Mouse (Mus musculus) liver, embryonic 12.5 days (tissue): ENCODE data around the gene Dhrs11. TPM values are rescaled to one million over a fixed set of nuclear protein-coding genes. Genes with fewer than 3 reads are reported as not detected.

Experiments
- ATAC-seq: fragments of 200-750 bp; cut with Nextera tagmentation; 2 replicates; pipeline ENCODE4 v1.8.0; 2017; ENCODE audit warnings: moderate number of reproducible peaks, mild to moderate bottlenecking, moderate library complexity
- H3K27ac ChIP-seq: fragments of 300-500 bp; sonication (generic); 2 replicates; pipeline ENCODE4 v1.5.1; 2016; ENCODE audit warnings: mild to moderate bottlenecking
- H3K27me3 ChIP-seq: fragments of 300-500 bp; sonication (generic); replicated peaks from 2 replicates; pipeline ENCODE4 v1.6.1; 2016; ENCODE audit warnings: mild to moderate bottlenecking, moderate library complexity
- H3K36me3 ChIP-seq: fragments of 300-500 bp; sonication (generic); 2 replicates; pipeline ENCODE4 v1.6.1; 2016; ENCODE audit warnings: mild to moderate bottlenecking, moderate library complexity
- H3K4me1 ChIP-seq: fragments of 300-500 bp; sonication (generic); 2 replicates; pipeline ENCODE4 v1.6.1; 2016
- H3K4me2 ChIP-seq: fragments of 300-500 bp; sonication (generic); 2 replicates; pipeline ENCODE4 v1.6.1; 2016; ENCODE audit warnings: mild to moderate bottlenecking, moderate library complexity
- H3K4me3 ChIP-seq: fragments of 300-500 bp; sonication (generic); 2 replicates; pipeline ENCODE4 v1.5.1; 2016; ENCODE audit warnings: mild to moderate bottlenecking, moderate library complexity
- H3K9ac ChIP-seq: fragments of 300-500 bp; sonication (generic); 2 replicates; pipeline ENCODE4 v1.6.1; 2016; ENCODE audit warnings: mild to moderate bottlenecking, moderate library complexity
- H3K9me3 ChIP-seq: fragments of 300-500 bp; sonication (generic); replicated peaks from 2 replicates; pipeline ENCODE4 v1.6.1; 2016; ENCODE audit warnings: mild to moderate bottlenecking, moderate library complexity
- WGBS: fragments of 180-500 bp; shearing (Covaris S2); methylation state at CpG from one replicate; pipeline ENCODE4 v1.1.7; 2016; ENCODE audit not compliant: insufficient replicate concordance; 5-methylcytosine and 5-hydroxymethylcytosine counted together
- polyA plus RNA-seq: library from polyadenylated mRNA; unstranded; fragments of >200 nt; fragmentation: Nextera tagmentation; extraction: Ambion mirVana; gene quantifications from 2 replicates; pipeline ENCODE4 v1.2.1, GENCODE M21; 2016

Dhrs11 gene
- polyA plus RNA-seq, 1 experiment from 2014 or later = 213 TPM

DNA sequence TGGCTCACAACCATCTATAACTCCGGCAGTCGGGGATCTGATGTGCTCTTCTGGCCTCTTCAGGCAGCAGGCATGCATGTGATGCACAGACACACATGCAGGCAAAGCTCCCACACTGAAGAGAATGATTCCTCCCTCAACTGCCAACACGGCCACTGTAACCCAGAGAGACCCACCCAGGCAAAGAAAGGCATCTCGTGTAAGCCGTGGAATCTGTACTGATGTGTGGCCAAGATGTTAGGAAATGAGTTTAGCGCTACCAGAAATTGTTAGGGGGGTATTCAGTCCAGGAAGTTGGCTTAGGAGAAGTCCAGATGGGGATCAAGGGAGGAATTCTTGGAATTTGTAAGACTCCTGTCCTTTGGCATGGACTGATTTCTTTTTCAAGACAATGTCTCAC, 38.4 kb downstream of the Dhrs11 start:
- Histone ChIP-seq H3K4me2 (no peak overlapping the region), H3K4me3 (no peak overlapping the region), H3K27me3 (peaks cover 60% of the 10 kb centered on the region), H3K9me3 (no peaks in the 10 kb centered on the region), H3K9ac (no peak overlapping the region), H3K27ac (no peak overlapping the region), H3K36me3 (no peaks in the 10 kb centered on the region), H3K4me1 (no peaks in the 10 kb centered on the region)
- no peak for ATAC-seq
- WGBS = 44% methylated on average over 6 of the region's 6 CpGs

DNA sequence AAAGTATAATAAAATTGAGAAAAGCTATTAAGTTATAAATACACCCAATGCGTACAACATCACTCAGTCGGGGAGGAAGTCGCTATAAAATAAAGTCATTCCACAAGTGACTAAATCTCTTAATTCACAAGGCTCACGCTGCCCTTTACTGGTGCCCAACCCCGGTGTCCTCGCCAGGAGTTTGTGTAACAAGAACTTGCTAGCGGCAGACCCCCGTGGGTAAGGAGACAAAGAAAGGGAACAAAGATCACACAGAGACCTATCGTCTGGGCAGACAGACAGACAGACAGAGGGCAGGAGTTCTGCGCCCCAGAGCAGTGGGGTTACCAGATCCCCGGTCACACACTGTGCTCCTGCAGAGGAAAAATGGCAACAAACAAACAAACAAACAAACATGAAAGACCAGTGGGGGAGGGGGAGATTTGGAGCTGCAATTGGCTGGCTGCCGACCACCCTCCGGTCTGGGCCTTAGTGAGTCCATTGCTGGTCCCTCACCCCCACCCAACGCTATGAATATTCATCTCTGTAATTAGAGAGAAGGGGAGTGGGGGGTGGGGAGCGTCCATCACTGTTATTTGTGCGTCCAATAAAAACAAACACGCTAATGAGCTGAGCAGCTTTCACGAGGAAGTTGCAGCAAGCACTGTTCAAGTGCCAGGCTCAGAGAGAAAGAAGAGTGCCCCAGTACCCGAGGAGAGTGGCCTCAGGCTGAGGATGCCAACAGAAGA, 48.5 kb downstream of the Dhrs11 start:
- Histone ChIP-seq H3K27me3 (peaks cover 84% of the 10 kb centered on the region), H3K9me3 (no peaks in the 10 kb centered on the region), H3K9ac (no peak overlapping the region), H3K4me1 (no peaks in the 10 kb centered on the region), H3K27ac (no peak overlapping the region), H3K36me3 (no peaks in the 10 kb centered on the region), H3K4me3 (no peak overlapping the region), H3K4me2 (no peak overlapping the region)
- no peak for ATAC-seq
- 7% methylated on average over 19 of the region's 19 CpGs for WGBS

DNA sequence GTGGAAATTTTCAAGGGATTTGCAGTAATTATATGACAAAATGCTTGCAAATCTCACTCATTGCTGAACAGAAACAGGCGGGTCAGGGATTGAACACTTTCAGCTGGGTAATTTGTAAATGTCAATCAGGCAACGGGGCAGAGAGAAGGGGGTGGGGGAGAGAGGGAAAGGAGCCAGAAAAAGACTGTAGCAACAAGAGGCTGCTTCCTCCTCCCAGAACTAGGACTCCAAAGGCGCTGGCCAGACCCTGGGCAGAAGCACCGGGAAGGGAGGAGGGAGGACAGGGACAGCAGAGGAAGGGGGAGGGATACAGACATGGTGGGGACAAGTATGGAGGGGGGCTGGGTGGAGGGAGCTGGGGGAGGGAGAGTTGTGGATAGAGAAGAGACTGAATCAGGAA, 53.2 kb downstream of the Dhrs11 start:
- peaks cover 68% of the 10 kb centered on the region for H3K27me3 ChIP-seq
- no peaks in the 10 kb centered on the region for H3K36me3 ChIP-seq
- no peak overlapping the region for H3K27ac ChIP-seq
- no peak overlapping the region for H3K4me3 ChIP-seq
- H3K4me1 ChIP-seq = no peaks in the 10 kb centered on the region
- WGBS = 9% methylated on average over 4 of the region's 4 CpGs
- no peak for ATAC-seq
- no peak overlapping the region for H3K4me2 ChIP-seq
- no peak overlapping the region for H3K9ac ChIP-seq
- no peaks in the 10 kb centered on the region for H3K9me3 ChIP-seq

DNA sequence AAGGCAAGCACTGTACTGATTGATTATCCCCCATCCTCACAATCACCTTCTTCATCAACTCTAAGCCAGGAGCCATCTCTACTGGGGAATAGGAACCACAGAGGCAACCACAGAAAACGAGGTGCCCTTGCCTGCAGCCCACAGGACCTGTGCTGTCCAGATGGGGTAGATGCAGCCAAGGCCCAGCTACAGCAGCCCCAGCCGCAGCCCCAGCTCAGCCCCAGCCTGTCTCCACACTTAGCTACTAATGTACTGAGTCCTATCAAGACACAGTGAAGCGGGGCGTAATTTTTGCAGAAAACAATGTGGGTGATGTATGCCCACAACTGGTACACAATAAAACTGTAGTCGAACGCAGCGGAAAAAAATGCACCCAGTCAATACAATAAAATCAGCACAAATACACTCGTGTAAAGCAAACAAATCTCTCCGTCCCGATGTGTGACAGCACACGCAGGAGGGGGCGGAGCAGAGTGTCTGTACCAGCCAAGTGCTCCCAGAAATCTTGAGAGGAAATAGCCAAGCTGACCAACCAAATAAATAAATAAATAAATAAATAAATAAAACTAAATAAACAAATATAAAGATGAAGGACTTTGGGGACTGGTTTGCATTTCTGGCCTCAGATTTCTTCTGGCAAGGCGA, 53.8 kb downstream of the Dhrs11 start:
- Histone ChIP-seq H3K27me3 (peaks cover 65% of the 10 kb centered on the region), H3K9ac (no peak overlapping the region), H3K4me1 (no peaks in the 10 kb centered on the region), H3K27ac (no peak overlapping the region), H3K4me3 (no peak overlapping the region), H3K4me2 (no peak overlapping the region), H3K9me3 (no peaks in the 10 kb centered on the region), H3K36me3 (no peaks in the 10 kb centered on the region)
- WGBS = 57% methylated on average over 13 of the region's 13 CpGs
- ATAC-seq = no peak

Other genes starting within 250 kb of the Dhrs11 start
- 18.6 and 20.6 TPM in 2 replicates for gene Mrm1, start 9.5 kb downstream of the Dhrs11 start, polyA plus RNA-seq
- 75.5 and 76.8 TPM in 2 replicates for gene Ggnbp2, start 41.8 kb upstream of the Dhrs11 start, polyA plus RNA-seq
- gene Myo19, start 51.2 kb upstream of the Dhrs11 start, polyA plus RNA-seq = 7.6 TPM in 2 replicates
- gene Pigw, start 51.3 kb upstream of the Dhrs11 start, polyA plus RNA-seq = 2.6 and 3.2 TPM in 2 replicates
- 60.0 and 62.4 TPM in 2 replicates for gene Znhit3, start 87.4 kb upstream of the Dhrs11 start, polyA plus RNA-seq
- gene Car4, start 128.8 kb upstream of the Dhrs11 start, polyA plus RNA-seq = 2.7 and 3.1 TPM in 2 replicates